Mouse (Mus musculus) layer of hippocampus, postnatal 14 days (tissue): Measurements from ENCODE around the gene Tmem222. TPM values are rescaled to one million over a fixed set of nuclear protein-coding genes. Genes with fewer than 3 reads are reported as not detected.

Experiments used
- DNase-seq, 2 experiments: peaks; one replicate each; pipeline ENCODE4 v3.0.0; 2021 to 2022; ENCODE audit warnings: low spot score in 2 of 2, mixed read lengths in 1 of 2
- total RNA-seq, 2 experiments: library from RNA; stranded (reverse); gene quantifications; 2 replicates each; pipeline ENCODE4 v1.2.3; 2021

The Tmem222 gene
- total RNA-seq, 2 experiments from 2014 or later = 78.2 to 78.4 TPM

DNA sequence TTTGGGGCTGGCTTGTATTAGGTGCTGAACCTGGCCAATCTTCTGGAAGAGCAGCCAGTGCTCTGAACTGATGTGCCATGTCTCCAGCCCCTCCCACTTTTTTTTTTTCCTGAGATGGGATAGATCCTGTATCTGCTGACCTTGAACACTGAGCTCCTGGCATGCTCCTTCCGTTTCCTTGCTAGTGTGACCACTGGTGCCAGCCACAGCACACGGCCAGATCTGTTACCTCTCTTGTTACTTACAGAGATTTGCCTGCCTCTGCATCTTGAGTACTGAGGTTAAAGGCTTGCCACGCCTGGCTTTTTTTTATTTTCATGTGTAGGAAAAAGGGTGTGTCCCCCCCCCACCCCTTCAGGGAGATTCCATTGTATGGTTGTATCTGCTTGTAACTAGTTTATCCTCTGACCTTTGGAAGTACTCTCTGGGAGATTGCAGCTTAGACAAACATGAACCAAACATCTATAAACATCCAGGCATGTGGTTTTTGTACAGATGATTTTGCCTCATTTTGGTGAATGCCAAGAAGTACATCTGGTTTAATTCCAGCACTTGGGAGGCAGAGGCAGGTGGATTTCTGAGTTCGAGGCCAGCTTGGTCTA, 9.0 kb upstream of the Tmem222 start:
- no peak for DNase-seq

DNA sequence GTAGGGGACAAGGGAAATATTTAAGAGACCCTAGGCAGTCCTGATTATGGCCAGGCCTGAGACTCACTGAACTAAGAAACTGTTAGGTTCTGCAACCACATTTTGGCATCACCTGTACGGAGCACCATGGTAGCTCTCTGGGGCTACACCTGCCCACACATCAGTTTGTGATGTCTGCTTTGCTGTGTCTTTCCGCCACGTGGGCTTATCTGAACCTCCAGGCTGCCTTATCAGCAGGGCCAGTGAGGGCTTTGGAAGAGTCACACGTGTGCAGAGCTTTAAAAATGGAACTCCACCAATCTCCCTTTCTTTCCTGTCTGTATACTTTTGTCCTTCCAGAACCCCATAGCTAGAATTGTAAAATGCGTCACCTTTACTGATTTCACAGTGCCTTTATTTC, 8.4 kb upstream of the Tmem222 start:
- no peak for DNase-seq

DNA sequence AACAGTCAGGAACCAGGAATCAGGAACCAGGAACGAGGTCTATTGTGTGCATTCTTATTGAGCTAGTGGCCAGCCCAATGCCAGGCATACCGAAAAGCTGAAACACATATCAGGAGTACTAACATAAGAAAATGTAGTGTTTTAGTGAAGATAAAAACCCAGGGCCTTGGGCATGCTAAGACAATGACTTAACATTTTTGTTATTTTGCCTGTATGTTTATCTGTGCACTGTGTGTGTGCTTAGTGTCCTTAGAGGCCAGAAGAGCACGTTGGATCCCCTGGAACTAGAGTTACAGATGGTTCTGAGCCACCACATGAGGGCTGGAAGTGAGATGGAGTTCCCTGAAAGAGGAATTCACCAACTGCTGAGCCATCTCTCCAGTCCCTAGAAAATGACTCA, 7.7 kb upstream of the Tmem222 start:
- no peak for DNase-seq

DNA sequence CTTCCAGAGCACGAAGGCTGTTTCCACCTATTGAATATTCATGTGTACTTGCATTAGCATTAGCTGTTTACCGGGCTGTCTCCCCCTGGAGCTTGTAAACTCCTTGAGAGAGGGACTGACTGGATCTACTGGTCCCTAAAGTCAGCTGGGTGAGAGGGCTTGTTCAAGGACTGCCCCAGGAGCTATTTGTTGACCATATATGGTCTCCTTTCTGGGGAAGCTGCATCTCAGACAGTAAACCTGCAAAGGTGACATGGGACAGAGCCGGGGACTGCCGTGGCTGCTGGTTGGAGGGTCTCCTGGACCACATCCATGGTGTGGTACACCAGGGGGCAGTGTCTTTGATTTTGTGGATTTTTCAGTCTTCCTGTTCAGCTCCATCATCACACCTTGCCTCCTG, 5.1 kb upstream of the Tmem222 start:
- no peak for DNase-seq

DNA sequence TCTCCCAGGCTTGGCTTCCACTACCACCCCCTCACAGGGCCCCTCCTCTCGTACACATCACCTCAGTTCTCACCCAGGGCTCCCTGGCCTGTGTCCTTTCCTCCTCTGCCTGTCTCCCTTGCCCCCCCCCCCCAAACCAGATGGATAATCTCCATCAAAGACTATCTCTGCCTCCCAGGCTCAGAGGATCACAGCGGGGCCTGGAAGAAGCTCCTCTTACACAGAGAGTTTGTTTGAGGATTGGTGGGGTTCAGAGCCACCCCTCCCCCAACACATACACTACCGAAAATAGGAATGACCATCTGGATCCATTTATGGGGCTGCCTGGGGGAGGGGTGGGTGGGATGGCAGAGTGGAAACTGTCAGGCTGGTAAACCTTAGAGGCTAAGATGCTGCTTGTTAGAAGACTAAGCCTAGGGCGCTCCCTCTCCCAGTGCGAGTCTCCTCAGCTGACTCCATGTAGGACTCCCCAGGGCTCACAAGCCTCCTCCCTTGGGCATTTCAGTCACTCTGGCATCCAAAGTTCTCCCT, 4.4 kb upstream of the Tmem222 start:
- no peak for DNase-seq

DNA sequence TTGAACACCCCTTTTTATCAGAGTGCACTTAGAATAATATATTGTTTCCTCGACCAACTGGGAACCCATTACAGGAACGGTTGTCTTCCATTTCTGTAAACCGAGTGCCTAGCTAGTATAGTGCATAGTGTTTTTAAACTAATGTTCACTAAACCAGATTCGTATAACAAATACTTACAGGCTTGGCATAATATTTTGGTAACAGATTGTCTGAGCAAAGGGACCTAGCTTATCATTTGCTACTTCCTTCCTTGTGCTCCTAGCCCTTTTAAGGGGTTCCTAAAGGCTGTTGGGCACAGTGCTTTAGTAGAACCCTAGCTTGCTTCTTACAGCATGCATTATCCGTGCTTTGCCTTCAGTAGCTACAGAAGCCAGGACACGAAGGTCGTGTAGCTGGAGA, 3.9 kb upstream of the Tmem222 start:
- no peak for DNase-seq

DNA sequence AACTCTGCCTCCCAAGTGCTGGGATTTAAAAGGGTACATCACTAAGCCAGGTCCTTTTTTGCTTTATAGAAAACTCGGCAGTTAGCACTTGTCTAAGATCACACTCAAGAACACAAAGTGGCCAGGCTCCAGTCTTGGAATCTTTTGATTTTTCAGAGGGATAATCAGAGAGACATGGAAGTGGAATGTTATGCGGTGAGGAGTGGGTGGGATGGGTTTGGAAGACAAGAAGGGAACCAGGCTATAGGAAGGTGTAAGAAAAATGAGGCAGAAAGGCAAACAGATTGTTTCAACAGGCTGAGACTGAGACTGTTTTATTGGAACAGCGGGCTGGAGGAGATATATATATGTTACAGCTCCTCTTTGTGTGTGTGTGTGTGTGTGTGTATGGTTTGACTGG, 890 bp upstream of the Tmem222 start:
- no peak for DNase-seq

DNA sequence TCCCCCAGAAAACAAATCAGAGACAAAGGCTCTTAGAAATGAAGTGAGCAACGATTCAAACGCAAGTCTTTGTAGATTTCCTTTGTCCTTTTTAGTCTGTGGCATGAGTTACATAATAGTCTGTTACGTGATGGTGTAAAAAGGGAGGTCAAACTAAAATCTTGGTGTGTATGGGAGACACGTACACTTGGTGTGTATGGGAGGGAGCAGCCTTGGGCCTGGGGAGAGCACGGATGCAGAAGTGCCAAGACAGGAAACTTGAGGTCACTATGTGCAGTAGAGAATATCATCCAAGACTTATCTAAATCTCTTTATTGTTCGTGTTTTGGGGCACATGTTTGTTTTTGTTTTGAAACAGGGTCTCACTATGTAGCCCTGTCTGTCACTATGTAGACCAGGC, 475 bp upstream of the Tmem222 start:
- no peak for DNase-seq

DNA sequence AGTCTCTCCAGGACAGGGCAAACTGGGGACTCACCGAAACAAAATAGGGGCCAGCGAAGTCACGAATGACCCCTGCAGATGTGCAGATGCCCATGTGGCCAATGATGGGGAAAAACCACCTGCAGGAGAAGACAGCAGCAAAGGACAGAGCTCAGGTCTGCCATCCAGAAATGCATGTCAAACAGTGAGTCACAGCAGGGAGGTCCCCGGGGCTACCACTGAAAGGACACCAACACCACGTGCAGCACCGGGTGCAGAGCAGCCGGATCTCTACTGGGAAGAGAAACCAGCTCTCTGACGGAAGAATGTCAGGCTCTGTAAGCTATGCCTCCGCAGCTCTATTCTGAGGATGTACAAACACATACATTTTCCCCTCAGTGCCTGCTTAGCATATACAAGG, 6.7 kb downstream of the Tmem222 start:
- DNase-seq = no peak

DNA sequence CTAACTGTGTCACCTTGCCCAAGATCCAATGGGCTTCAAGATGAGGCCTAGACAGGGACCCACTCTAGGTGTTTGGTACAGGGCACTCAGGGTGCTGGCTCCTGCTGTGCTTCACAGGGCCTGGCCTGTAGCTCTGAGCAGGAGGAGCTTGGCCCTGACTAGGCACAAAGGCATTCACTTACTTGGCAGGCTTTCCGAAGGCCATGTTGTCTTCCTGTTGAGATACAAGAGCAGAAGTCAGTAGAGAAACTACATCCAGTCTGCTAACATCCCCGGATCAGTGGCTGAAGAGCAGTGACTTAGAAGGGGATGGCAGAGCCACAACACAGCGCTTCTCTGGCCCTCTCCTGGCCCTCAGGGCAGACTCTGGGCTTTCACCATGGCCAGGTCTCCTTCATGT, 8.0 kb downstream of the Tmem222 start:
- DNase-seq = no peak

DNA sequence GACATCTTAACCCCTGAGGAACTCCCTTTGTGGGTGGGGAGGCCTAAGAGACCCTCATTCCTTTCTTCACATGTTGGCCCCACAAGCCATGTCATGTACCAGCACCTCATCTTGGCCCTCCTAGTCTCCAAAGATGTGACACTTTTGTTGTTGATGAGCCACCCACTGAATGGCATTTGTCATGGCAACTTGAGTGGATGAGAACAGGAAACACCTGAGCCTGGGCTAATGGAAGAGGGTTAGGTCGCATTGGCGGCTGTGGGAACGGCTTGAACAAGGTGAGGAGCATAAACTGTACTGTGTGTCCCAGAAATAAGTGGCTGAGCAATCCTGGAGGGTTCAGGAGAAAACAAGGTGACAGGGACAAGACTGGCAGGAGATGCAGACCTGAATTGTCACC, 8.7 kb downstream of the Tmem222 start:
- DNase-seq = no peak

DNA sequence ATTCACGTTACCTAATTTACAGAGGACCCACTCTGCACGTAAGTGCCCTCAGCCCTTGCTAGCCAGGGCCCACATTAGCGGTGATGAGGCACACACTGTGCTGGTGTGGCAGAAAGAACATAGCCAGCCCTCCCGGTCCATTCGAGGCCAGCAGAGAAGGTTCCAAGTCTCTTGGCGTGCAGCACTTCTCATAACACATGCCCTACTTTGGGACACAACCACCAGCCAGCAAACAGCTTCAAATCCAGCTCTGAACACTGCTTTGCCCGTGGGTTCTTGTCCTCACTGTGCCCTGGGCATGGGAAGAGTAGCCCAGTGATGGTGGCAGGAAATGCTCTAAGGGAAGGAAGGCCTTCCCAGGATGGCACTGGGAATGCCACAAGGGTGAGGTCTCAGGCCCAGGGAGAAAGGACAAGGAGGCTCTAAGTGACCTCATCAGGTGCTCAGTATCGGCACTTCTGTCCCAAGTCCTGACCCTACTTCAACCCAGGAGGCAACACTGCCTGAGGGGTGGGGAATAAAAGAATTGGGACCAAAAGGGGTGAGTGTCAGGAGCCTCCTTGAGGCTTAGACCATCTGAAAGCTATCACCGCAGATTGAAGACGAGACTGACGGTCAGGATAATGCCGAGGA, 11.2 kb downstream of the Tmem222 start:
- DNase-seq = no peak

DNA sequence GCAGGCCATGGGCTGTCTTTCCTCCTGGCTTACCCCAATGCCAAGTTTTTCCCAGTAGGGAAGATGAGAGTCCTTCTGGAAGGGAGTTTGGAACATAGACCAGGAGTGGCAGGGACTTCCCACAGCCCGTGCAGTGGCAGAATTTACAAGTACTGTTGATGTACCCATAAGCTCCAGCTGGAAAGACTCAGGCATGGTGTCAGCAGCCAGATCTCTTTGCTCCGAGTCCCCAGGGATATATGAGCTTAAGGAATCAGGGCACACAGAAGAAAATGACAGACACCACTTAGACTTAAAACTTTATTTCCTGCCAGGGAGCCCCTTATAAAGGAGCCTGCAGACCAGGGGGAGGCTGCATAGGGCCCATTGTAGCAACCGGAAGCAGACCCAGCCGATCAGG, 11.8 kb downstream of the Tmem222 start:
- DNase-seq = no peak

DNA sequence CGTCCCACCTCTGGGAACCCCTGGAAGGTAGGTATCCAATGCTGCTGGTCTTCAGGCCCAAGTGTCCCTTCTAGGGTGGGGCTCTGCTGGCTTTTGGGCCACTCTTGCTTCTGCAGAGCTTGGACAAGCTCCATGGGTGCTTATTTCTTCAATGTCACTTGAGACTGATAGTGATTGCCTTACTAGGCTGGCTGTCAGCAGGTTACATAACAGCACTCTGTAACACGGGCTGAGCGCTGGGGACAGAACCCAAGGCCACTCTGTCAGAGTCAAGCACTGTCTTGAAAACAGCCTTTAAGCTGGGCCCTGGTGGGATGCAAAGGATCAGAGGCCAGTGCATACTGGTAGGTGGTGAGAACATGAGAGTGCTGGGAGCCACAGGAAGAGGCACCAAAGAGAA, 12.3 kb downstream of the Tmem222 start:
- no peak for DNase-seq

DNA sequence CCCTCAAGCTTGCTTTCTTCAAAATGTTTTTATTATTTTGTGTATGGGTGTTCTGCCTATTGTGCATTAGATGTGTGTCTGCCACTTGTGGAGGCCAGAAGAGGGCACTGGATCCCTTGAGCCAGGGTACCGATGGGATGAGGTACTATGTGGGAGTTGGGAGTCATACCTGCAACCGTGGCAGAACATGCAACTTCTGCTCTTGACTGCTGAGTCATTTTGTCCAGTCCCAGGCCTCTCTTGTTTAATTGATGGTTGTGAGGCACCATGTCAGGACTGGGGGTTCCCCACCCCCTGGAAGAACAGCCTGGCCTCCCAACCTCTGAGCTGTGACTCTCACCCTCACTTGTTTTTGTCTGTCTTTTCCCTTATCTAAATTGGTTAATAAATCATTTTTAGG, 13.0 kb downstream of the Tmem222 start:
- no peak for DNase-seq

DNA sequence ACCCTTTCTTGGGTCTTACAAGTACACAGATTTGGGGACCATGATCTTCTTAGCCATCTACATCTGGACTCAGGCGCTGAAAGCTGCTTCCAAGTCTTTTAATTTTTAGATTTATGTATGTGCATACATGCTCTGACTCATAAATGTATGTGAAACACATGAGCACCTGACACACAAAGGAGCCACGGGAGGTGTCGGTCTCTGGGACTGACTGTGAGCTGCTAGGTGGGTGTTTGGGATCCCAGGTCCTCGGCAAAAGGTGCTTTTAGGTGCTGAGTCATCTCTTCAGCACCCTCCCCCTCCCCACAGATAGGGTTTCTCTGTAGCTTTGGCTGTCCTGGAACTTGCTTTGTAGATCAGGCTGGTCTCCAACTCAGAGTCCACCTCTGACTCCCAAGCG, 13.8 kb downstream of the Tmem222 start:
- DNase-seq = no peak

DNA sequence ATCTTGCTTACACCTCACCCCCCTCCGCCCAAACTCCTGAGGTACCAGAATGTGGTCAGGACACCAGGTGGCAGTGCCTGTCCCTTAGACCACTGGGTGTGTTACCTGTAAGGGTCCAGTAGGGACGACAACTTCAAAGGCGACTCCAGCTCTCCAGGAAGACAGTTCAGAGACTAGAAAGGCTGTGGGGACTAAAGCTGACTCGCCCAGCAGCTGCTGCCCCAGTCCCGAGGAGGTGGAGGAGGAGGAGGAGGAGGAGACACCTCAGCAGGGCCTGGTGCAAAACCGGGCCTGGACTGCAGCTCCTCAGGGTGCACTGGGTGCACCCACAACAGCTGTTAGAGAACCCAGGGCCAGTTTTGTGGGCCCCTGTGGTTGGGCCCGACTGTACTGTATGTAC, 14.7 kb downstream of the Tmem222 start, which contains the start of gene Sytl1:
Gene Sytl1, minus strand, starts transcription at position 232 of the 400 bp plus-strand sequence.
- DNase-seq = no peak

DNA sequence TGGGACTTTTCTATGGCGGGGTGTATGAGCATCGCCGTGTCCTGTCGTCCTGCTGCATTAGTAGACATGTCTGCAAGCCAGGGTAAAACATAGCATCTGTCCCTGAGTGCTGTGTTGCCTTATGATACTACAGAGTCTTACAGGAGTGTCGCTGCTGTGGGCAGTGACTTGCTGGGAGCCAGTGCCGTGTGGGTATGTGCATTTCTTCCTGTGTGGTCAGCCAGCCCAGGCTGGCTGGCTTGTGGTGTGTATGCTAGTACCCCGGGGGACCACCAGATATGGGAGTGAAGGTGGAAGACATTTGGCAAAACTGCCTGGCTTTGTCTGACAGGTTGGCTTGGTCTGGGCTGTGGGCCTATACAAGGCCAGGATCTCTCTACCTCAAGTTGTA, 15.2 kb downstream of the Tmem222 start:
- no peak for DNase-seq

DNA sequence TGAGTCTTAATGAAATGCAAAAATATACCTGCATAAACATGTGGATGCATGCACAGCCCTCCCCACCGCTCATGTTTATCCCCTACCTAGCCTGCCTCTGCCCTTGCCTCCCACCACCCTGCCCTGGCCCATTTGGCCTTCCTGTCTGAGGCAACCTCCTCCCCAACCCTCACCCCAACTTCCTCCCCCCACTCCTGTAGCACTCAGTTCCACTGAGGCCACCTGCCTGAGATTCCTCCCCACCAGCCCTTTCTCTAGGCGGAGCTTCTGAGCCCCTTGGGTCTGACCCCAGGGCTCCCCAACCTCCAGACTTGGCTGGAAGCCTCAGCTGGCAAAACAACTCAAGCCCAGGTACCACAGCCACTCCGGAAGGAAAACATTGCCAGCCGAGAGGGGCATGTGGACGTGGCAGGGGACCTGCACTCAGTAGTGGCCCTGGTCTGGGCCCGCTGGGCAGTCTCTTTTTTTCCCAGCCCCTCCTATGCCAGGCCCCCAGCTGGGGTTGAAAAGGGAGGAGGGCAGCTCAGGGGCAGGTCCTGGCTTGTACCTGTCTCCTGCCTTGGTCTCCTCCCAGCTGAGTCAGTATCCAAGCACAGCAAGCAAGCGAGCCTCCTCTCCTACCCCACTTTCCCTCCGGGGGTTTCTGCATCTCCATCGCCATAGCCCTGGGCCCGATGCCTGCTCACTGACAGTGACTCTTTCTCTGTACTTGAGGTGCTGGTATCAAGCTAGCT, 15.8 kb downstream of the Tmem222 start:
- no peak for DNase-seq

DNA sequence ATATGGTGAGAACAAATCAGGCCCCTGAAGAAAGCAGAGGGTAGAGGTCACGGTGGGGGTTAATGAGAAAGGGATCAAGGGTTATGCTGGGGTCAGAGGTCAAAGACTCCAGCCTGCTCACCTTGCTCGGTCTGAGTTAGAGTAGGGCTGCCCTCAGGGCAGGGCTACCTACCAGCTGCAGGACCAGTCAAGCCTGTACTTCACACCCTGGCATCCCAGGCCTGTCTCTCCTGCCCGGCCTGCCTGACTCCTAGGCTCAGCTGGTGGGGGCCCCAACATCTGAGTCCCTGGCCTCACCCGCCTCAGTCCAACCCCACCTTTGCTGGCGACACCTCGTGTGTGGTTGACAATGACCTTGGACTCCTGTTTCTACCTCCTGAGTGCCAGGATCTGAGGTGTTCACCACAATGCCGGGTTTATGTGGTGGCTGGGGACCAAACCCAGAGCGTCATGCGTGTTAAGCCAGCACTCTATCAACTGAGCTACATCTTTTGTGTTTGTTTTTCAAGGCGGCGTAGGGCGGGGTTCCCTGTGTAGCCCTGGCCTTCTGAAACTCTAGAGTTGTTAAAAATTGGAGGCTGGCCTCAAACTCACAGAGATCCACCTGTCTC, 19.7 kb downstream of the Tmem222 start:
- DNase-seq = no peak

DNA sequence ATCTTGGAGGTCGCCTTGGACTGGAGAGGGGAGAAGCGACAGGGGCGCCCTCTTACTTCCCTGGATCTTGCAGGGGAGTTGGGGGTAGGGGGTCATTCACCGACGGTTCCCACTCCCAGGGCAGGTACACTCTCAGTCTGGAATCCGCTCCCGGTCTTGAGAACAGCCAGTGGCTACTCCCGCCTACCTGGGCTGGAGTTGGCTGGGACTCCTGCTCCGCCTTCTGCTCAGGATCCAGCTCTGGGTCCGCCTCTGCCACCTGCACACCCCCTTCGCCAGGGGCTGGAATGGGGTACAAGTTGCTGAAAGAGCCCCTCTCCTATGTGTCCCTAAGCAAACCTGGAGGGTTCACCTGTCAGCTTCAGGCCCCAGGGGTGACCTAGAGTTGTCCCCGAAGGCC, 20.4 kb downstream of the Tmem222 start:
- DNase-seq = no peak

DNA sequence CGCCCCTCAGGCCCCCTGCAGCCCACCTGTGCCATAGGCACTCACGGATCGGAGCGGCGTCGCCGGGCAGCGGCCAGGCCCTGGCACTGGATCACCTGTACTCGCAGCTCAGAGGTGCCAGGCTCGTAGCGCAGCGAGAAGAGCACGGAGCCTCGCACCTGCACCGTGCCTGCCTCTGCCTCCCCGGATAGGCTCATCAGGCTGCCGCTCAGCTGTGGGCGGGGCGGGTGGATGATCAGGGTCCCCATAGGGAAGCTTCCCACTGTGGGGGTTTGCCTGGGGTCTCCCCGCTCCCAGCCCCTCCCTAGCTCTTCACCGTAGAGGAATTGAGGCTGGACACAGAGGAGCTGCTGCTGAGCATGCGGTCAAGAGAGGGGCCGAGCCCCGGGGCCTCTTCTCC, 20.8 kb downstream of the Tmem222 start:
- no peak for DNase-seq
